Mouse (Mus musculus): Measurements from ENCODE around the gene Sash1. TPM values are rescaled to one million over a fixed set of nuclear protein-coding genes. Genes with fewer than 3 reads are reported as not detected.

Sash1 gene
- polyA plus RNA-seq, 1 experiment from 2014 or later: 5.7 TPM

GRCm38 (mm10) chr10:8921098-8921693, 35.3 kb upstream of the Sash1 start:
- Histone ChIP-seq H3K27me3 (no peaks in the 10 kb centered on the region), H3K9me3 (replicated peaks) (no peaks in the 10 kb centered on the region), H3K27ac (replicated peaks) (peak overlapping the region; percentile 7; the same call in 1 of the 2 replicates), H3K4me2 (replicated peaks) (no peak overlapping the region), H3K4me1 (no peaks in the 10 kb centered on the region; the same call in 1 of the 2 replicates), H3K4me3 (replicated peaks) (no peak overlapping the region), H3K36me3 (no peaks in the 10 kb centered on the region), H3K9ac (no peak overlapping the region)
- WGBS: 50% methylated on average over 11 of the region's 11 CpGs
- no peak for ATAC-seq (ENCODE audit: insufficient number of reproducible peaks, low FRiP score, low TSS enrichment, low read depth)

GRCm38 (mm10) chr10:8917798-8918197, 31.9 kb upstream of the Sash1 start:
- no peaks in the 10 kb centered on the region for H3K27me3 ChIP-seq
- 70% methylated on average over 2 of the region's 2 CpGs for WGBS
- H3K9me3 ChIP-seq (replicated peaks): no peaks in the 10 kb centered on the region
- no peak overlapping the region for H3K4me2 ChIP-seq (replicated peaks)
- ATAC-seq (ENCODE audit: insufficient number of reproducible peaks, low FRiP score, low TSS enrichment, low read depth): no peak
- H3K27ac ChIP-seq (replicated peaks): no peak overlapping the region
- H3K9ac ChIP-seq: no peak overlapping the region
- no peaks in the 10 kb centered on the region; the same call in 1 of the 2 replicates for H3K4me1 ChIP-seq
- no peak overlapping the region for H3K4me3 ChIP-seq (replicated peaks)
- no peaks in the 10 kb centered on the region for H3K36me3 ChIP-seq

- Histone ChIP-seq H3K4me2 (replicated peaks) (no peak overlapping the region), H3K27ac (replicated peaks) (no peak overlapping the region), H3K4me1 (no peaks in the 10 kb centered on the region; the same call in 1 of the 2 replicates), H3K36me3 (no peaks in the 10 kb centered on the region), H3K27me3 (no peaks in the 10 kb centered on the region), H3K4me3 (replicated peaks) (no peak overlapping the region), H3K9me3 (replicated peaks) (no peaks in the 10 kb centered on the region), H3K9ac (no peak overlapping the region)
- ATAC-seq (ENCODE audit: insufficient number of reproducible peaks, low FRiP score, low TSS enrichment, low read depth): no peak
- WGBS: 83% methylated on average over 4 of the region's 4 CpGs
Observed at GRCm38 (mm10) chr10:8917350-8917749, 31.5 kb upstream of the Sash1 start.

GRCm38 (mm10) chr10:8915755-8916154, 29.9 kb upstream of the Sash1 start:
- Histone ChIP-seq H3K4me3 (replicated peaks) (no peak overlapping the region), H3K27ac (replicated peaks) (no peak overlapping the region), H3K4me1 (no peaks in the 10 kb centered on the region), H3K9me3 (replicated peaks) (no peaks in the 10 kb centered on the region), H3K36me3 (no peaks in the 10 kb centered on the region), H3K9ac (no peak overlapping the region), H3K4me2 (replicated peaks) (no peak overlapping the region), H3K27me3 (no peaks in the 10 kb centered on the region)
- WGBS: 81% methylated on average over 5 of the region's 5 CpGs
- ATAC-seq (ENCODE audit: insufficient number of reproducible peaks, low FRiP score, low TSS enrichment, low read depth): no peak

GRCm38 (mm10) chr10:8913904-8914303, 28.0 kb upstream of the Sash1 start:
- no peak overlapping the region for H3K9ac ChIP-seq
- 84% methylated on average over 4 of the region's 4 CpGs for WGBS
- H3K4me3 ChIP-seq (replicated peaks): no peak overlapping the region
- no peaks in the 10 kb centered on the region for H3K27me3 ChIP-seq
- no peak overlapping the region for H3K27ac ChIP-seq (replicated peaks)
- no peaks in the 10 kb centered on the region for H3K4me1 ChIP-seq
- no peaks in the 10 kb centered on the region for H3K9me3 ChIP-seq (replicated peaks)
- no peaks in the 10 kb centered on the region for H3K36me3 ChIP-seq
- no peak for ATAC-seq (ENCODE audit: insufficient number of reproducible peaks, low FRiP score, low TSS enrichment, low read depth)
- no peak overlapping the region for H3K4me2 ChIP-seq (replicated peaks)

- Histone ChIP-seq H3K36me3 (no peaks in the 10 kb centered on the region), H3K4me3 (replicated peaks) (no peak overlapping the region), H3K27ac (replicated peaks) (no peak overlapping the region), H3K4me1 (no peaks in the 10 kb centered on the region), H3K9me3 (replicated peaks) (no peaks in the 10 kb centered on the region), H3K27me3 (no peaks in the 10 kb centered on the region), H3K9ac (no peak overlapping the region), H3K4me2 (replicated peaks) (no peak overlapping the region)
- ATAC-seq (ENCODE audit: insufficient number of reproducible peaks, low FRiP score, low TSS enrichment, low read depth): no peak
- WGBS: 85% methylated on average over 5 of the region's 5 CpGs
Observed at GRCm38 (mm10) chr10:8912706-8913275, 26.9 kb upstream of the Sash1 start.

- no peaks in the 10 kb centered on the region for H3K9me3 ChIP-seq (replicated peaks)
- no peaks in the 10 kb centered on the region for H3K27me3 ChIP-seq
- ATAC-seq (ENCODE audit: insufficient number of reproducible peaks, low FRiP score, low TSS enrichment, low read depth): no peak
- WGBS: 85% methylated on average over 4 of the region's 4 CpGs
- no peak overlapping the region for H3K4me2 ChIP-seq (replicated peaks)
- H3K27ac ChIP-seq (replicated peaks): no peak overlapping the region
- H3K9ac ChIP-seq: no peak overlapping the region
- H3K4me1 ChIP-seq: no peaks in the 10 kb centered on the region
- H3K4me3 ChIP-seq (replicated peaks): no peak overlapping the region
- no peaks in the 10 kb centered on the region for H3K36me3 ChIP-seq
Observed at GRCm38 (mm10) chr10:8912213-8912612, 26.3 kb upstream of the Sash1 start.

- Histone ChIP-seq H3K27me3 (no peaks in the 10 kb centered on the region), H3K27ac (replicated peaks) (no peak overlapping the region), H3K9ac (no peak overlapping the region), H3K4me3 (replicated peaks) (no peak overlapping the region), H3K36me3 (no peaks in the 10 kb centered on the region), H3K4me2 (replicated peaks) (no peak overlapping the region), H3K4me1 (no peaks in the 10 kb centered on the region), H3K9me3 (replicated peaks) (no peaks in the 10 kb centered on the region)
- ATAC-seq (ENCODE audit: insufficient number of reproducible peaks, low FRiP score, low TSS enrichment, low read depth): no peak
- WGBS: 76% methylated on average over 16 of the region's 16 CpGs
Observed at GRCm38 (mm10) chr10:8910237-8910990, 24.5 kb upstream of the Sash1 start.

- no peak overlapping the region for H3K4me3 ChIP-seq (replicated peaks)
- WGBS: 84% methylated on average over 6 of the region's 6 CpGs
- H3K27ac ChIP-seq (replicated peaks): no peak overlapping the region
- peaks cover 9% of the 10 kb centered on the region; the same call in 1 of the 2 replicates for H3K4me1 ChIP-seq
- no peaks in the 10 kb centered on the region for H3K9me3 ChIP-seq (replicated peaks)
- no peak for ATAC-seq (ENCODE audit: insufficient number of reproducible peaks, low FRiP score, low TSS enrichment, low read depth)
- no peak overlapping the region for H3K9ac ChIP-seq
- H3K4me2 ChIP-seq (replicated peaks): no peak overlapping the region
- H3K36me3 ChIP-seq: no peaks in the 10 kb centered on the region
- no peaks in the 10 kb centered on the region for H3K27me3 ChIP-seq
Observed at GRCm38 (mm10) chr10:8903086-8903485, 17.2 kb upstream of the Sash1 start.

- WGBS: 74% methylated on average over 7 of the region's 7 CpGs
- Histone ChIP-seq H3K27me3 (no peaks in the 10 kb centered on the region), H3K4me3 (replicated peaks) (no peak overlapping the region), H3K27ac (replicated peaks) (no peak overlapping the region), H3K9ac (no peak overlapping the region), H3K9me3 (replicated peaks) (no peaks in the 10 kb centered on the region), H3K36me3 (no peaks in the 10 kb centered on the region), H3K4me1 (peaks cover 9% of the 10 kb centered on the region; the same call in 1 of the 2 replicates), H3K4me2 (replicated peaks) (no peak overlapping the region)
- no peak for ATAC-seq (ENCODE audit: insufficient number of reproducible peaks, low FRiP score, low TSS enrichment, low read depth)
Observed at GRCm38 (mm10) chr10:8902412-8902811, 16.5 kb upstream of the Sash1 start.

- no peak overlapping the region for H3K4me2 ChIP-seq (replicated peaks)
- H3K9me3 ChIP-seq (replicated peaks): 0 out of 2 replicates have a peak, but pooled peaks cover 3% of the 10 kb centered on the region
Observed at GRCm38 (mm10) chr10:8898831-8899511, 13.1 kb upstream of the Sash1 start.

More at GRCm38 (mm10) chr10:8898831-8899511, 13.1 kb upstream of the Sash1 start:
- Histone ChIP-seq H3K9ac (no peak overlapping the region), H3K4me1 (peaks cover 9% of the 10 kb centered on the region; the same call in 1 of the 2 replicates), H3K36me3 (no peaks in the 10 kb centered on the region), H3K4me3 (replicated peaks) (no peak overlapping the region), H3K27me3 (no peaks in the 10 kb centered on the region), H3K27ac (replicated peaks) (0 out of 2 replicates have a peak overlapping the region, but pooled peaks have one; percentile 11)
- 52% methylated on average over 8 of the region's 8 CpGs for WGBS
- no peak for ATAC-seq (ENCODE audit: insufficient number of reproducible peaks, low FRiP score, low TSS enrichment, low read depth)

All from embryonic facial prominence, embryonic 15.5 days (tissue).